Mouse (Mus musculus): Measurements from ENCODE around the gene C1ra.
"Not testable (repeated sequence)": the region's sequence is repeated elsewhere in the genome, so short reads cannot be mapped to it uniquely, and the experiment has no call there.

The C1ra gene

GRCm38 (mm10) chr6:124512355-124512836, at the start of gene C1ra:
TSS of gene C1ra (plus strand) at chr6:124512405.
- DNase-seq, result peak; percentile 60

GRCm38 (mm10) chr6:124463881-124464291, 48.3 kb upstream of the C1ra start:
- peak; percentile 59 for DNase-seq

GRCm38 (mm10) chr6:124464305-124465271, 47.6 kb upstream of the C1ra start, which contains the start of gene Clstn3:
TSS of gene Clstn3 (minus strand) at chr6:124464794.
- DNase-seq, result peak; percentile 96

- DNase-seq, result no peak
These were observed 46.9 kb upstream of the C1ra start for GRCm38 (mm10) chr6:124465299-124465698.

GRCm38 (mm10) chr6:124465729-124466128, 46.5 kb upstream of the C1ra start:
- no peak for DNase-seq

GRCm38 (mm10) chr6:124471121-124471520, 41.1 kb upstream of the C1ra start:
- DNase-seq, result no peak

GRCm38 (mm10) chr6:124471783-124472638, 40.2 kb upstream of the C1ra start:
- not testable (repeated sequence) for DNase-seq

- peak; percentile 60 for DNase-seq
These were observed 39.4 kb upstream of the C1ra start for GRCm38 (mm10) chr6:124472801-124473200.

- no peak for DNase-seq
These were observed 37.6 kb upstream of the C1ra start for GRCm38 (mm10) chr6:124474621-124475020.

GRCm38 (mm10) chr6:124475335-124476075, 36.7 kb upstream of the C1ra start:
- DNase-seq, result not testable (repeated sequence)

- no peak for DNase-seq
These were observed 36.0 kb upstream of the C1ra start for GRCm38 (mm10) chr6:124476216-124476615.

- no peak for DNase-seq
These were observed 35.4 kb upstream of the C1ra start for GRCm38 (mm10) chr6:124476796-124477195.

GRCm38 (mm10) chr6:124477221-124477655, 35.0 kb upstream of the C1ra start:
- no peak for DNase-seq

- DNase-seq, result no peak
These were observed 34.1 kb upstream of the C1ra start for GRCm38 (mm10) chr6:124477922-124478651.

- DNase-seq, result no peak
These were observed 33.2 kb upstream of the C1ra start for GRCm38 (mm10) chr6:124478874-124479572.

GRCm38 (mm10) chr6:124479573-124479930, 32.7 kb upstream of the C1ra start:
- no peak for DNase-seq

GRCm38 (mm10) chr6:124480295-124480694, 31.9 kb upstream of the C1ra start:
- no peak for DNase-seq

GRCm38 (mm10) chr6:124481571-124481970, 30.6 kb upstream of the C1ra start:
- no peak for DNase-seq

GRCm38 (mm10) chr6:124483831-124484230, 28.4 kb upstream of the C1ra start:
- DNase-seq, result not testable (repeated sequence)

GRCm38 (mm10) chr6:124484851-124485250, 27.4 kb upstream of the C1ra start:
- no peak for DNase-seq
